Mouse (Mus musculus) spleen, adult 2 months (tissue): ENCODE data around the gene Hecw2.

Experiments
- CTCF ChIP-seq: fragments of 200-500 bp; IDR thresholded peaks from 2 replicates; pipeline ENCODE4 v1.5.1; 2011; ENCODE audit warnings: mild to moderate bottlenecking, inconsistent platforms; ENCODE audit not compliant: insufficient read depth, insufficient read length, insufficient replicate concordance; ENCODE audit errors: extremely low read depth
- POLR2A ChIP-seq: fragments of 200-500 bp; IDR thresholded peaks from 2 replicates; pipeline ENCODE4 v1.6.1; 2011; ENCODE audit warnings: low read depth, low read length, inconsistent platforms

DNA sequence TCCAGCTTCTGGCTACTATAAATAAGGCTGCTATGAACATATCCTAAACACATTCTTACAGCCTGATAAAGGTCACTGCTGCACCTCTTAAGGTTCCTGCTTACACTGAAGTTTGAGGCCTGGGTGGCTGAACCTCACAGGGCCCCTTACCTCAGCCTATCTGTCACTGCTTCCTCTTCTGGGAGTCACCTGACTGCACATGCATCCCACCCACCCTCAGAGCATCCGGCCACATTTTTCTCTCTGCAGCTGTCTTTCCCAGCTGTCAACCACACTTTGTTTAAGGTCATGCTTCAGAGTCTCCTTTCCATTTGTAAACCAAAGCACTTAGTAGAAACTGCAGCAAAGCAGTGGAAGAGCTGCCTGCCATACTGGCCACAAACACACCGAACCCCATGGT is 403.6 kb downstream of the Hecw2 start:
- TF ChIP-seq CTCF, result no peak
- TF ChIP-seq POLR2A, result peak; percentile 52
